Mouse (Mus musculus) limb, embryonic 10.5 days (tissue): ENCODE measurements around the gene Gm5930. TPM values are rescaled to one million over a fixed set of nuclear protein-coding genes. Genes with fewer than 3 reads are reported as not detected.
"Not testable (repeated sequence)": the region's sequence is repeated elsewhere in the genome, so short reads cannot be mapped to it uniquely, and the experiment has no call there.

Source experiments
- DNase-seq: peaks from one replicate; pipeline ENCODE4 v3.0.0-alpha.2; 2017; ENCODE audit warnings: low spot score
- H3K27ac ChIP-seq: fragments of 300-500 bp; sonication (generic); 2 replicates; pipeline ENCODE4 v1.5.1; 2016; ENCODE audit warnings: mild to moderate bottlenecking
- H3K27me3 ChIP-seq: fragments of 300-500 bp; sonication (generic); 2 replicates; pipeline ENCODE4 v1.6.1; 2016; ENCODE audit warnings: low read depth, mild to moderate bottlenecking; ENCODE audit not compliant: poor library complexity, severe bottlenecking
- H3K36me3 ChIP-seq: fragments of 300-500 bp; sonication (generic); 2 replicates; pipeline ENCODE4 v1.6.1; 2016; ENCODE audit warnings: mild to moderate bottlenecking, moderate library complexity
- H3K4me1 ChIP-seq: fragments of 300-500 bp; sonication (generic); 2 replicates; pipeline ENCODE4 v1.6.1; 2016
- H3K4me3 ChIP-seq: fragments of 300-500 bp; sonication (generic); 2 replicates; pipeline ENCODE4 v1.5.1; 2016; ENCODE audit warnings: mild to moderate bottlenecking, moderate library complexity
- H3K9me3 ChIP-seq: fragments of 300-500 bp; sonication (generic); replicated peaks from 2 replicates; pipeline ENCODE4 v1.6.1; 2016; ENCODE audit warnings: mild to moderate bottlenecking
- WGBS: fragments of 180-500 bp; shearing (Covaris S2); methylation state at CpG from one replicate; pipeline ENCODE4 v1.1.7; 2016; 5-methylcytosine and 5-hydroxymethylcytosine counted together
- polyA plus RNA-seq: library from polyadenylated mRNA; unstranded; fragments of >200 nt; fragmentation: Nextera tagmentation; extraction: Ambion mirVana; gene quantifications from 2 replicates; pipeline ENCODE4 v1.2.1, GENCODE M21; 2016

The Gm5930 gene
- polyA plus RNA-seq, result not detected in 2 replicates

DNA sequence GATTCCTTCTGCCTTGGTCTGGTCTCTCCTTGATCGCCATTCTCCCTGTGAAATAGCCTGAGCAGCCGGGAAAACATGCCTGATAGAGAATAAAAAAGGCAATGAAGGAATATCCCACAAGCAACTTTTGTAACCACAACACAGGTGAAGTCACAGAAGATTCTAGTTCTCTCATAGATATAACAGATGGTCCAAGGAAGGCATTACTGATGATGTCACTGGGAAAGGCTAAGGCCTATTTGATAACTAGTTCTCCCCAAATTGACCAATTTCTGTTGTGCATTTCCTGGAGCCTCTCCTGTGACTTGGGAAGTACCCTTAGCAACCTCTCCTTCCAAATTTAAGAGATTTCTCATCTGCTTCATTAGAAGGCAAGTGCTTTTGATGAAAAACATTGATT is at the start of gene Gm5930:
TSS of gene Gm5930 (minus strand) at position 101 of the 400 bp plus-strand sequence.
- H3K27ac ChIP-seq, H3K4me3 ChIP-seq, H3K9me3 ChIP-seq, DNase-seq, H3K27me3 ChIP-seq, H3K36me3 ChIP-seq, H3K4me1 ChIP-seq: not testable (repeated sequence)
- WGBS, result no CpG with 5 or more reads among the region's 2 CpGs

GRCm38 (mm10) chr14:44384233-44384632 is 45.8 kb upstream of the Gm5930 start:
- H3K4me3 ChIP-seq, H3K27me3 ChIP-seq, H3K36me3 ChIP-seq, H3K27ac ChIP-seq, H3K9me3 ChIP-seq, H3K4me1 ChIP-seq, DNase-seq: not testable (repeated sequence)
- 86% methylated on average over 4 of the region's 4 CpGs for WGBS

DNA sequence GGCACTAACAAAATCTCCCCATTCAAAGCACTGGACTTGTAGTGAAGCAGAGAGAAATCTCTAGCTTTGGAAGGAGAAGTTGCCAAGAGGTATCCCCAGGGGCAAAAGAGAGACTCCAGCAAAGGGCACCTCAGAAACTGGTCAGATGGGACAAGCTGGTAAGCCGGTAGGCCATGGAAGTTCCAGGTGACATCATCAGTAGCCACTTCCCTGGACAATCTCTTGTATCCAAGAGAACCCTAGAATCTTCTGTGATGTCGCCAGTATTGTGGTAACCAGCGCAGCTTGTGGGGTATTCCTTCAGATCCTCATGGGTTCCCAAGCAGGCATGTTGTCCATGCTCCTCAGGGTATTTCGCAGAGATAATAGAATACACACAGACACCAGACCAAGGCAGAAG is 26.7 kb upstream of the Gm5930 start, which contains the start of gene Gm8229:
TSS of gene Gm8229 (plus strand) at position 301 of the 400 bp plus-strand sequence.
- not testable (repeated sequence) for H3K27me3 ChIP-seq, H3K27ac ChIP-seq, H3K4me1 ChIP-seq, H3K9me3 ChIP-seq, DNase-seq, H3K4me3 ChIP-seq, H3K36me3 ChIP-seq
- WGBS, result 94% methylated on average over 4 of the region's 4 CpGs

DNA sequence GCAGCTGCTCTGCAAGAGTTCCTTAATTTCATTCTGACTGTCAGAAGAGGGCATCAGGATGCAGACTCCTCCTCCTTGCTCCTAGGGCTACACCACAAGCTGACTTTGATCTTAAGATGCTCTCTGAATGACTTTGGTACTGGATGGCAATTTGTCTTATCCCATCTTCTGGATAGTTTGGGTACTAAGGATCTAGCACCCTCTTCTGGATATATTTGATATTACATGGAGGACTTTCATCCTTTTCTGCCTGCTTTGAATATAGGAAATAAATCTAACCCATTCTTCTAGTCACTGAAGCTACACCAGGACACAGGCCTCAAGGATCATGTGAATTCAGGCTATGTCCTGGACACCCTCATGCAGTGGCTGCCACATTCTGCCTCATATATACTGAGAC is 23.9 kb upstream of the Gm5930 start:
- DNase-seq, H3K4me3 ChIP-seq, H3K27ac ChIP-seq, H3K27me3 ChIP-seq, H3K4me1 ChIP-seq, H3K36me3 ChIP-seq, H3K9me3 ChIP-seq: not testable (repeated sequence)

DNA sequence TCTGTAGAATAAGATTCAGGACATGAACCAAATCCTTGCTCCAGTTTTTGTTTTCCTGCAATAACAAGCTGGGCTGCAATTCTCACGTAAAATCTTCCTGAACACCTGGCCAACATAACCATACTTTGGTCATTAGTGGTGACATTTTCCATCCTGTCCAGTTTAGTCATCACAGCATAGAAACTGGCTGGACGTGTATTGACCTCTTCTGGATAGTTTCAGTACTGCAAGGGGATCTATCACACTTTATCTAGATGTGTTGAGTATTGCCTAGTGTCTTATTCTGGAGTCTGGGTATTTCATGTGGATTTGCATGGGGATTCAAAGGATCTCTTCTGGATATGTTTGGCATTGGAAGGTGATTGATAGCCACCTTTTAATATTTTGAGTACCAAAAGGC is 23.0 kb upstream of the Gm5930 start:
- H3K9me3 ChIP-seq, DNase-seq, H3K4me3 ChIP-seq, H3K4me1 ChIP-seq, H3K27ac ChIP-seq, H3K27me3 ChIP-seq, H3K36me3 ChIP-seq: not testable (repeated sequence)
- WGBS, result 45% methylated on average over 2 of the region's 2 CpGs

DNA sequence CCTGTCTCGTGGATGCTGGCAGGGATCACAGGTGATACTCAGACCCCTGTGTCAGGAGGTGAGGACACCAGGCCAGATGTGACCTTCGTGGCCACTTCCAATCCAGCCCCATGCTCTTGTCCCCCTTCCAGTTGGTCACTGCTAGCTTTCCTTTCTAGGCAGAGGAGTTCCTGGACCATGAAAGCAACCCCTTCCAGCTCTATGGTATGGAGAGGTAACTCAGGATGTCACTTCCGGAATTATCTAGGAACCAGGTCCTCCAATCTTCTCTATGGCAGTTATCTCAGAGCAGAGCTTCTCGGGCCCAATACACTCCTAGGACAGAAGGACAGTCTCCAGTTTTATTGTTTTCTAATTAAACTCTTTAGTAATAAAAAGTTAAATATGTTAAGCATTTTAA is 26.3 kb downstream of the Gm5930 start:
- H3K27me3 ChIP-seq, DNase-seq: not testable (repeated sequence)
- WGBS, result 79% methylated on average over 4 of the region's 4 CpGs

GRCm38 (mm10) chr14:44285280-44285679 is 53.1 kb downstream of the Gm5930 start, which contains the start of gene Gm8220:
Gene Gm8220, plus strand, starts transcription at chr14:44285580.
- H3K9me3 ChIP-seq, H3K27ac ChIP-seq, DNase-seq, H3K36me3 ChIP-seq, H3K27me3 ChIP-seq, H3K4me1 ChIP-seq, H3K4me3 ChIP-seq: not testable (repeated sequence)
- 88% methylated on average over 2 of the region's 2 CpGs for WGBS

More for the DNA sequence above, 26.3 kb downstream of the Gm5930 start:
- H3K9me3 ChIP-seq, H3K4me1 ChIP-seq, H3K27ac ChIP-seq, H3K36me3 ChIP-seq, H3K4me3 ChIP-seq: not testable (repeated sequence)

Other genes starting within 250 kb of the Gm5930 start
- gene Ear2, start 235.9 kb downstream of the Gm5930 start, polyA plus RNA-seq, result not detected in 2 replicates
- not detected in 2 replicates for gene Gm3327, start 214.7 kb downstream of the Gm5930 start, polyA plus RNA-seq
- not detected in 2 replicates for gene Gm8212, start 140.9 kb downstream of the Gm5930 start, polyA plus RNA-seq
- not detected in 2 replicates for gene 4930503E14Rik, start 125.3 kb downstream of the Gm5930 start, polyA plus RNA-seq
- gene Gm8220, start 53.0 kb downstream of the Gm5930 start, polyA plus RNA-seq, result not detected in 2 replicates
- gene Gm8229, start 26.8 kb upstream of the Gm5930 start, polyA plus RNA-seq, result not detected in 2 replicates
- not detected in 2 replicates for gene Gm3371, start 72.1 kb upstream of the Gm5930 start, polyA plus RNA-seq
- gene Gm8232, start 95.1 kb upstream of the Gm5930 start, polyA plus RNA-seq, result not detected in 2 replicates
- not detected in 2 replicates for gene BC061237, start 153.9 kb upstream of the Gm5930 start, polyA plus RNA-seq
- gene Gm17093, start 179.7 kb upstream of the Gm5930 start, polyA plus RNA-seq, result not detected in 2 replicates
- not detected in 2 replicates for gene Gm8247, start 244.6 kb upstream of the Gm5930 start, polyA plus RNA-seq